Mouse (Mus musculus) testis, postnatal 14 days (tissue): ENCODE data around the gene Cyp2s1.

ENCODE experiments used
- DNase-seq: peaks from one replicate; pipeline ENCODE4 v3.0.0; 2021; ENCODE audit warnings: low spot score

Cyp2s1 gene

DNA sequence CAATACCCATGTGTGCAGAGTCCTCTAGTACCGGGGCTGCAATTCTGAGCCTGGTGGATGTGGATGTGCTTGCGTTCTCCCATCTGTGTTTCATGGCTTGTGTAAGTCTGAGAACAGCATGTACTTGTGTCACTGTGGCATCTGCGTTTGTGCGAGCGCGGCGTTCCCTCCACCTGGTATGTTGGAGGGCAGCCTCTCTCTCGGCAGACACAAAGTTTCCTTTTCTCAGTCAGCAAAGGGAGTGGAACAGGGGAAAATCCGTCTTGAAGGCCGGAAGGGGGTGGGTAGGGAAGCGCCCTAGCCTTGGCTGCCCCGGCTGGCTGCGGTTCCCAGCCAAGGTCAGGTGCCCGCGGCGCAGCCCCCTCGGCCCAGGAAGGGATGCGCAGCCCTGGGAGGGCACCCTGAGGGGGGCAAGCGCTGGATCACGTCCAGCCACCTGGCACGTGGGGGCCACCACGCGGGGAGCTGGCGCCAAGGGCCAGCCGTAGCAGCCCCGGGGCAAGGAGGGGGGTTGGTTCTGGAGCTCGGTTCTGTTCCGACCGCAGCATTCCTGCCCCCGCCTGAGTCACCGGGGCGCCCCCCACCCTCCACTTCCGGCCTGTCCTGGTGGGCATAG, 35.3 kb downstream of the Cyp2s1 start:
- peak; percentile 88 for DNase-seq

- DNase-seq, result no peak
These were observed 36.0 kb downstream of the Cyp2s1 start for GRCm38 (mm10) chr7:25780753-25781152.

- no peak for DNase-seq
These were observed 36.7 kb downstream of the Cyp2s1 start for GRCm38 (mm10) chr7:25780021-25780420.

GRCm38 (mm10) chr7:25768229-25768628, 48.5 kb downstream of the Cyp2s1 start:
- no peak for DNase-seq

DNA sequence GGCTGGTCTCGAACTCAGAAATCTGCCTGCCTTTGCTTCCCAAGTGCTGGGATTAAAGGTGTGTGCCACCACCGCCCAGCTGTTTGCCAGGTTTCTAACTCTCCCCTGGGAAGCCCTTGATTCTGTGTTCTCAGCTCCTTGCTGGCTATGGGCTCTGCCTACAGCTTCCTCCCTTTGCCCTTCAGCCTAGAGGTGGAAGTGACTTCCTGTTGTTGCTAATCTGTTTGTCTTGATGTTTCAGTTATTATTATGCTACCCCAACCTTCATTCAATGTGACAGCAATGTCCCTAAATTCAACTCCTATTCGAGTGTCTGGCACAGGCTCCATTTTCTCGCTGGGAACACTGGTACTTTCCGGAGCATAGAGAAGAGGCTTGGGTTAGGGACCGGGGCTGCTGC, 50.6 kb downstream of the Cyp2s1 start:
- DNase-seq, result no peak

DNA sequence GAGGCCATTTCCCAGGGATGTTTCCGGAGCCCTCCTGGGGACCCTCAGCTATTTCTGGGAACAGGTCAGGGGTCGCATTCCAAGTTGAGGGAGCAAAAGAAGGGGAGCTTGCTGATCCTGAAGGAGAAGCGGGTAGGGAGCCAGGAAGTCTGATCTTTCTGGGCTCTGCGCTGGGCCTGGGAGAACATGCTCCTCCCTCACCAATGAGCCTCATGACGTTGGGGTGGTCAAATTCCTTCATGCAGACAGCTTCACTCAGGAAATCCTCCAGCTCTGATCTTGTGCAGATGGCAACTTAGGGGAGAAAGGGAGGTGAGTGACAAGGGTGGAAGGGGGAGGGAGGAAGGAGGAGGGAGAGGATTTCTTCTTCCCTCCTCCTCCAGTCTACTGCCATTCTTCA, 52.5 kb downstream of the Cyp2s1 start:
- DNase-seq, result no peak

DNA sequence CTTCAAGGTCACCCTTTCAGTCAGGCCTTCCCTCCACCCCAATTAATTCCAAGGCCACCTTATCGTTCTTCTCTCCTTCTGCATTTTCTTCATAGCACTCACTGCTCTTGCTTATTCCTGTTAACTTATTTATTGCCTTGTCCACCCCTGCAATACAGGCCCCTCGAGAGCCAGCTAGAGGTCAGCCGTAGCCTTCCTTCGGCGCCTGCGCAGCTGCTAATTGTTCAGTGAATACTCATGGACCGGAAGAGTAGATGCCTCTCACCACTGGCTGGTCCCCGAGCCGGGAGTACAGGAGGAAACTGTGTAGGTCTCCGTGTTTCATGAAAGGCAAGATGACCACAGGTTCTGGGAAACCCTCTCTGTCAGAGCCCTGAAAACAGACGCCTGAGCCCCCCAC, 53.0 kb downstream of the Cyp2s1 start:
- peak; percentile 57 for DNase-seq

DNA sequence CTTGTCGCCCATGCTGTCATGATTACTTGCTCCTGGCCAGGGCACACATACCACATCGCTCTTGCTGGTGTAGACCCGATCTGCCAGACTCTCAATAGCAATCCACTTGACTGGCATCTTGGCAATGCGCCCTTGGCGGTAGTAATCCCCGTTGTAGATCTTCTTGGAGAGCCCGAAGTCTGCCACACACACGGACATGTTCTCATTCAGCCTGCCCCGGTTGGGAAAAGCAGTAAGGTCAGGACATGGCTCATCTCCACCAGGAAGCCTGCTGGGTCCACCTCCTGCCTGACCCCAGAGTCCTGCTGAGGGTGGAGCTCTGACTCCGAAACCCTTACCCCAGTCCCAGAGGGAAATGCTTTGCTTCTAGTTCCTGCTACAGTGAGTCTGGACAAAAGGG, 55.4 kb downstream of the Cyp2s1 start:
- DNase-seq, result no peak

DNA sequence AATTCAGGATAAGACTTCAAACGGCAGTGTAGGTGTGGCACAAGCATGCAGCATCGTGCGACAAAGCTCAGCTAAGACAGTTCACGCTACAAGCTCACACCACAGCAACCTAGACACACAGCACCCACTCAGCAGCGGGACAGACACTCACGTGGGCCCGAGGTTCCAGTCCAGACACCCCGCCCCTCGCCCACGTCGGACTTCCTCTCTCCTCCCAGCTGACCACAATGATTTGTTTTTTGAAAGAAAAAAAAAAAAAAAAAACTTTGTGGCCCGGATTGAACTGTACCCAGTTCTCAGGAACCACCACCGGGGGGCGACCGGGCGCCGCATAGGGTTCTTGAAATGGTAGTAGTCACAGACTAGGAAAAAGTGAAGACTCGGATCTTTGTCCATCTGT, 60.7 kb downstream of the Cyp2s1 start:
- DNase-seq, result peak; percentile 87

DNA sequence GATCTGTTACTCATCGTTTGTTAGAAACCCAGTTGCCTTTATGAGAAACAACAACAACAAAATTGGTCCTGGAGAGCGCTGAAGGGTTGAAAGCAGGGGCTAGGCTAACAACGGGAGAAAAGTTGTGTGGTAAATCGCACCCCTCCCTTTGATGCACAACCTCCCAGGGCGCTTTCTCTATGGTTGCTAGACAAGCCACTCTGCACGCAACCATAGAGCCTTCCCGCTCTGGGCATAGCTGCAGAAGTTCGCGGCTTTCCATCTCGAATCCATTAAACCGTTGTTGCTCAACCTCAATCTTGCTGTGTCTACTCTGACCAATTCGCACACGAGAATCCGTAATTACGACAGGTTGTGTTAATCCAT, 61.3 kb downstream of the Cyp2s1 start:
- DNase-seq, result peak; percentile 76

GRCm38 (mm10) chr7:25754738-25755467, 61.8 kb downstream of the Cyp2s1 start, which contains the start of gene Hnrnpul1:
Gene Hnrnpul1 (minus strand): TSS chr7:25754757.
- peak; percentile 98 for DNase-seq

DNA sequence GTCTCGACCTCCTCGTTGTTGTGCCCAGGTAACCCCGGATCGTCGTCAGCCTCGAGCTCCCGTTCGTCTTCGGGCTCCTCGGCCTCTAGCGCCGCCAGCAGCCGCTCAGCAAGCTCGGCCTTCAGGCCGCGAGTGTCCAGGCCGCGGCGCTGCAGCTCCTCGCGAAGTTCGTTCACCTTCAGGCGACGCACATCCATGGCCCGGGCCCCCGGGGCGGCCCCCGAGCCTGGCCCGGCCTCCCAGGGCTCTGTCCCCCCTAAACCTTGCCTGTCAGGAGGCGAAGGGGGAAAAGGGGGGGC, 62.3 kb downstream of the Cyp2s1 start:
- no peak for DNase-seq

- peak; percentile 76 for DNase-seq
These were observed 62.9 kb downstream of the Cyp2s1 start for GRCm38 (mm10) chr7:25753643-25754438.

- no peak for DNase-seq
These were observed 63.6 kb downstream of the Cyp2s1 start for GRCm38 (mm10) chr7:25753076-25753475.
